Mouse (Mus musculus): Measurements from ENCODE around the gene Fam107b. TPM values are rescaled to one million over a fixed set of nuclear protein-coding genes. Genes with fewer than 3 reads are reported as not detected.
"Not testable (repeated sequence)": the region's sequence is repeated elsewhere in the genome, so short reads cannot be mapped to it uniquely, and the experiment has no call there.

The Fam107b gene
- polyA plus RNA-seq, 1 experiment: 33.9 TPM

DNA sequence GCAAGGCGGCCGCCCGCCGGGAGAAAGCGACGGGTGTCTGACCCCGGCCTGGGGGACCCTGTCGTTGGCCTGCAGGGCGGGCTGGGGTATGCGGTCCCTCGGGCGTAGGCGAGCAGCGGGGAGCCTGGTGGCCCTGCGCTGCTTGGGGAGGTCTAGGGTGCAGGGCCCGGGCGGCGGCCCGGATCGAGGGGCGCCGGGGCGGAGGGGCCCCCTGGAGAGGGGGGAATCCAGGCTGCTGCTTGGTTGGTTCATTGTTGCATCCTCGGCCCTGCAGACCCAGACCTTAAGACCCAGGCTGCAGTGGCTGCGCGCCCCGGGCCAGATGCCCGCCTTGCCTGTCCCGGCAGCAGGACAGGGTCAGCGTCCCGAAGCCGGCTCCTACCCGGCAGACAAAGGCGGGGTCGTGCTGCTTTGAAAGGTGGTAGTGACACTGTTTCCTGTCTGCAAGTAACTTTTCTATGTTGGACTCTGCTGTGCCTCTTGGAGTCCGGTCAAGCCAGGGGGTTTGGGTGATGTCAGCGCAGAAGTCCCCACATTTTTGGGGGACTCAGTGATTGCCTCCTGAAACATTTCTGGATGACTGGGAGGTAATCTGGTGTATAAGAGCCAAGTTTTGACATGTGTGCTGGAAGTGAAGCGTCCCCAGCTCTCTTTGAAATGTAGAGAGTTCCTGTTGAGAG, 143.5 kb downstream of the Fam107b start:
- peak; percentile 56 for DNase-seq (ENCODE audit: low read depth)
- TF ChIP-seq CTCF (IDR thresholded peaks at IDR 0.05; ENCODE audit: borderline replicate concordance, extremely low read depth, insufficient read depth, insufficient read length) (no peak), POLR2A (IDR thresholded peaks at IDR 0.05; ENCODE audit: borderline replicate concordance, extremely low read depth, insufficient read depth, insufficient read length, poor library complexity, severe bottlenecking) (no peak)

- TF ChIP-seq CTCF (IDR thresholded peaks at IDR 0.05; ENCODE audit: borderline replicate concordance, extremely low read depth, insufficient read depth, insufficient read length) (no peak), POLR2A (IDR thresholded peaks at IDR 0.05; ENCODE audit: borderline replicate concordance, extremely low read depth, insufficient read depth, insufficient read length, poor library complexity, severe bottlenecking) (no peak)
- DNase-seq (ENCODE audit: low read depth): no peak
Observed at GRCm38 (mm10) chr2:3714511-3714910, 144.2 kb downstream of the Fam107b start.

DNA sequence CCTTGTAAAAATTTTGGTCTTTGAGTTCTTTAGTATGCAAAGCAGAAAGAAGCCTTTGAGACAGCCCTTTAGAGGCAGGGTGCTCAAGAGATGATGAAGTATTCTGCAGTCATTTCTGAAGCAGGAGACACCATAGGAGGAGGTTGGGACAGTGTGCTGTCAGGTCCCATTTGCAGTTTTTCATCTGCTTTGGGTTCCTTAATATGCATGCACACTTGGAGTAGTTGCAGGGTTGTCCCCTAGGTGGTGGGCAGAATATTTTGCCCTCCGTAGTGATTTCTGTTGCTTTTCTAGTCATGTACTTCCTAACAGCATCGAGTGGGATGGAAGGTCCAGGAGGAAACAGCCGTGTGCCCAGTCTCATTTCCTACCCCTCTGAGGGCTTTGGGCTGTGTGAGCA, 145.1 kb downstream of the Fam107b start:
- no peak for DNase-seq (ENCODE audit: low read depth)
- no peak for TF ChIP-seq POLR2A (IDR thresholded peaks at IDR 0.05; ENCODE audit: borderline replicate concordance, extremely low read depth, insufficient read depth, insufficient read length, poor library complexity, severe bottlenecking)
- no peak; the same call in 1 of the 2 replicates for TF ChIP-seq CTCF (IDR thresholded peaks at IDR 0.05; ENCODE audit: borderline replicate concordance, extremely low read depth, insufficient read depth, insufficient read length)

DNA sequence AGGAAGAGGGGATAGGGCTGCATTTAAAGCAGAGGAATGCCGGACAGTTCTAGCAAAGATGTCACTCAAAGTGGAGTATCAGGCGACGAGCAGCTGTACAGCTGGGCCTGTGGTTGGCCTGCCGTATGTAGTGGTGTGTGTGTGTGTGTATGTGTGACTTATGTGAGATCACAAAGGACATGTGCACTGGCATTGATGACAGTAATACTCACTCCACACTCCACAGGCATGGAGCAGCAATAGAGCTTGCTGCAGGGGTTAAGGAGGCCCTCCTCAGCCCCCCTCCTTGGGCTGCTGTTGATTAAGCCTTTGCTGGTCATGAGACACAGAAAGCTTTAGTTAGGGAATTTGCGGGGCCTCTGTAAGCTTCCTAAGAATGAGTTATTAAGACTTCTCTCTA, 147.0 kb downstream of the Fam107b start:
- no peak for DNase-seq (ENCODE audit: low read depth)
- TF ChIP-seq CTCF (IDR thresholded peaks at IDR 0.05; ENCODE audit: borderline replicate concordance, extremely low read depth, insufficient read depth, insufficient read length) (no peak), POLR2A (IDR thresholded peaks at IDR 0.05; ENCODE audit: borderline replicate concordance, extremely low read depth, insufficient read depth, insufficient read length, poor library complexity, severe bottlenecking) (no peak)

GRCm38 (mm10) chr2:3717847-3718246, 147.6 kb downstream of the Fam107b start:
- TF ChIP-seq CTCF (IDR thresholded peaks at IDR 0.05; ENCODE audit: borderline replicate concordance, extremely low read depth, insufficient read depth, insufficient read length): no peak
- TF ChIP-seq POLR2A (IDR thresholded peaks at IDR 0.05; ENCODE audit: borderline replicate concordance, extremely low read depth, insufficient read depth, insufficient read length, poor library complexity, severe bottlenecking): no peak
- no peak for DNase-seq (ENCODE audit: low read depth)

- DNase-seq (ENCODE audit: low read depth): not testable (repeated sequence)
Observed at GRCm38 (mm10) chr2:3719436-3720121, 149.3 kb downstream of the Fam107b start.

- TF ChIP-seq CTCF (IDR thresholded peaks at IDR 0.05; ENCODE audit: borderline replicate concordance, extremely low read depth, insufficient read depth, insufficient read length) (no peak), POLR2A (IDR thresholded peaks at IDR 0.05; ENCODE audit: borderline replicate concordance, extremely low read depth, insufficient read depth, insufficient read length, poor library complexity, severe bottlenecking) (no peak)
- DNase-seq (ENCODE audit: low read depth): no peak
Observed at GRCm38 (mm10) chr2:3721107-3721506, 150.8 kb downstream of the Fam107b start.

DNA sequence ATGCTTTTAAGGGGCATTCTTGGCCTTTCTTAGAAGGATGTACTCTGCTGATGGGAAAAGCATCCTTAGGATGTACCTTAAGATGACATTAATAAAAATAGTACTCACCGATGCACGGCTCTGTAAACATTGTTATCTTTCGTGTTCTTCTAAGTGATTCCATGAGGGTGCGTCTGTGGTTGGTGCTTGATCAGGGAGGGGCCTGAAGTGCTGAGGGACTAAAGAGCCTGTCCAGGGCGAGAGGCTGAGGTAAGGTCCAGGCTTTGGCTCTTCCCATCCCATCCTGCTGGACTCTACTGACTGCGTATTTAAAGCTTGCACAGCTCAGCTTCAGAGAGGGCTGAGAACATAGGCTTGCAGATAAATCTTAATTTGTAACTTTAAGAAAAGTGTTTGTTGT, 151.7 kb downstream of the Fam107b start:
- no peak for DNase-seq (ENCODE audit: low read depth)
- TF ChIP-seq CTCF (IDR thresholded peaks at IDR 0.05; ENCODE audit: borderline replicate concordance, extremely low read depth, insufficient read depth, insufficient read length) (no peak), POLR2A (IDR thresholded peaks at IDR 0.05; ENCODE audit: borderline replicate concordance, extremely low read depth, insufficient read depth, insufficient read length, poor library complexity, severe bottlenecking) (no peak)

DNA sequence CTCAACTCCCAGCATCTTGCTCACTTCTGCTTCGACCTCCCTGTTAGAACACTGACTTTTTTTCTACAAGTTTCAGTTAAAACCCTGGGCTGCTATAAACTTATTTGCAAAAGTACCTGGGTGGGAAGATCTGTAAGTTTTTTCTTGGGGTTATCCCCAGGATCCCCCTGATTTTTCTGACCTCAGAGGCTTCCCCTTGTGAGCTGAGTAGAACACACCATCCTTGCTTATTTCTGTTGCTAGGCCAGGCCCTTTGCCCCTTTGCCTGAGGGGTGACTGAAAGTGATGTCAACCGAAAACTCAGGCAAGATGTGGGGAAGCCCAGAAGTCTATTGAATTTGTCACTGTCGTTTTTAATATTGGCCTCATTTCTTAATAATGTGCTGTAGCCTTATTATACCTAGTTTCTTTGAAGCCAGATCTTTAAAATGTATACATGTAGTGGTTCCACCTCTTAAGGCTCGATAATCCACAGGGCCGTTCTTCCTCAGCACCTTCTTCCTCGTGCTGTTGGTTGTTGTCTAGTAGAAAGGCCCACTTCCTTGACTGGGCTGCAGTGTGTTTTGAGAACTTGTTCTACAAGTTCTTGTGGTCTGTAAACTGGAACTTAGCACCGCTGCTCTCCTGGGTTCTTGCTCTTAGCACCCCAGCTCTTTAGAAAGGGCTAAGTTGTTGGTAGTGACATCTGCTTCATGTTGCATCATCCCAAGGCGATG, 153.3 kb downstream of the Fam107b start:
- no peak for DNase-seq (ENCODE audit: low read depth)
- TF ChIP-seq POLR2A (IDR thresholded peaks at IDR 0.05; ENCODE audit: borderline replicate concordance, extremely low read depth, insufficient read depth, insufficient read length, poor library complexity, severe bottlenecking): no peak

GRCm38 (mm10) chr2:3726501-3727078, 156.3 kb downstream of the Fam107b start:
- TF ChIP-seq CTCF (IDR thresholded peaks at IDR 0.05; ENCODE audit: borderline replicate concordance, extremely low read depth, insufficient read depth, insufficient read length) (no peak), POLR2A (IDR thresholded peaks at IDR 0.05; ENCODE audit: borderline replicate concordance, extremely low read depth, insufficient read depth, insufficient read length, poor library complexity, severe bottlenecking) (no peak)
- no peak for DNase-seq (ENCODE audit: low read depth)

DNA sequence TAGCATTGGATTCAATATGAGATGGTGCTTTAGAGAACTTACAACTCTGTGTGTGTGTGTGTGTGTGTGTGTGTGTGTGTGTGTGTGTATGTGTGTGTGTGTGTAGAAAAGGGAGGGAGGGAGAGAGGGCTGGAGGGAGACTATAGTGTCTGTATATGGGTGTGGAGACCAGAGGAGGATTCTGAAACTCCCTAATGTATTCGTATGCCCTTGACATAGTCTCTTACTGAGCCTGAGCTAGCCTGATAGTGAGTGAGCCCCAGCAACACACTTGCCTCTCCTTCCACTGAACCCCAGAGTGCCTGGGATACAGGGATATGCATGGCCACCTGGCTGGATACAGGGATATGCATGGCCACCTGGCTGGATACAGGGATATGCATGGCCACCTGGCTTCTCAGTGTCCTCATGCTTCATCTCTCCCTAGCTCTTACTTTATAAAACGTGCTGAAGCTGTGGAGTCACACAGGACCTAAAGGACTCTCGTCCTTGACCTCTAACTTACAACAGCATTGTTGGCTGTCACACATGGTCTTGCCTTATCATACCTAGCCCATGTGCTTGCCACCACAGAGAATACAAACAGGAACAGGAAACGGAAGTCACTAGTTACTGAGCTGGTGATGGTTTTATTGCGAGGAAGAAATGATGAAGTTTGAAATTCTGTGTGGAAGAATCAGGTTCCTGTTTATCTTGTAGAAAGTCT, 157.1 kb downstream of the Fam107b start:
- no peak for DNase-seq (ENCODE audit: low read depth)
- TF ChIP-seq CTCF (IDR thresholded peaks at IDR 0.05; ENCODE audit: borderline replicate concordance, extremely low read depth, insufficient read depth, insufficient read length): no peak
- TF ChIP-seq POLR2A (IDR thresholded peaks at IDR 0.05; ENCODE audit: borderline replicate concordance, extremely low read depth, insufficient read depth, insufficient read length, poor library complexity, severe bottlenecking): no peak
